ENCODE assay signal across 8 mouse cellular contexts in genomic region chr17:44654503-44654902, GRCm38 (mm10).
A peak's percentile ranks its signal among the peaks of the same experiment; 100 is the strongest.
DNase-seq lines count a peak whose midpoint lies in the region; ATAC-seq lines count a peak whose summit lies in the region.
"Had no signal": no experiment of that assay in that cellular context is flagged by ENCODE, and none has a peak within 500 bp of the region (broad histone marks: within the 10 kb centered on the region; RNA-seq: fewer than 3 reads in every experiment).

No protein-coding gene starts in this region.

- no peaks in the 10 kb centered on the region for H3K9me3 ChIP-seq in forebrain, embryonic 11.5 days (ENCODE audit: control insufficient read depth, low read length)
- H3K9me3 ChIP-seq: midbrain, embryonic 12.5 days had no signal

- no peaks in the 10 kb centered on the region for H3K27me3 ChIP-seq in forebrain, embryonic 11.5 days (ENCODE audit: control insufficient read depth, insufficient read depth, low read length)

- H3K4me2 ChIP-seq in forebrain, embryonic 11.5 days (ENCODE audit: low read depth, low read length, severe bottlenecking) = no peak overlapping the region
- H3K4me2 ChIP-seq: midbrain, embryonic 12.5 days had no signal

- peak; percentile 87 for DNase-seq in CD4-positive helper T cell, adult 2 months (ENCODE audit: low read depth, low spot score)
- peak; percentile 38 for DNase-seq in NIH3T3 (ENCODE audit: low read depth)
- DNase-seq in spleen, adult 18-20 months = peak; percentile 44
- no peak for DNase-seq in MN1 (ENCODE audit: low spot score)
- DNase-seq in layer of hippocampus, adult 18-20 months (ENCODE audit: low spot score in 2 of 2) = no peak
- DNase-seq in forebrain, embryonic 11.5 days (ENCODE audit: low spot score) = no peak

- no peak overlapping the region for H3K27ac ChIP-seq in forebrain, embryonic 11.5 days (ENCODE audit: low read depth, low read length)
- H3K27ac ChIP-seq: midbrain, embryonic 12.5 days had no signal

- H3K4me3 ChIP-seq in forebrain, embryonic 11.5 days (ENCODE audit: low read depth, low read length) = no peak overlapping the region
- H3K4me3 ChIP-seq: midbrain, embryonic 12.5 days had no signal

- no peaks in the 10 kb centered on the region for H3K4me1 ChIP-seq in forebrain, embryonic 11.5 days (replicated peaks; ENCODE audit: control insufficient read depth, insufficient read depth, low read length)
- H3K4me1 ChIP-seq: midbrain, embryonic 12.5 days had no signal

- 85% methylated on average over 4 of the region's 4 CpGs for WGBS in forebrain, embryonic 11.5 days

- H3K9ac ChIP-seq in forebrain, embryonic 11.5 days (ENCODE audit: low read length) = no peak overlapping the region
- H3K9ac ChIP-seq: midbrain, embryonic 12.5 days had no signal

- H3K36me3 ChIP-seq in forebrain, embryonic 11.5 days (ENCODE audit: control insufficient read depth, insufficient read depth, low read length) = no peaks in the 10 kb centered on the region
- H3K36me3 ChIP-seq: midbrain, embryonic 12.5 days had no signal

- ATAC-seq in granulocyte monocyte progenitor cell, adult 5-6 weeks (replicated peaks; ENCODE audit: poor library complexity, severe bottlenecking) = peak; percentile 93
- no peak for ATAC-seq in forebrain, embryonic 11.5 days (replicated peaks; ENCODE audit: low FRiP score)

Comparison
In these comparisons a context has a peak if more than half of its experiments do, and no peak if none do; other contexts are left out.
1. DNase-seq: peak in CD4-positive helper T cell, adult 2 months (single experiment), NIH3T3 (single experiment) and spleen, adult 18-20 months (2 of 2); none in MN1 (single experiment), layer of hippocampus, adult 18-20 months (0 of 2) and forebrain, embryonic 11.5 days (single experiment).